Mouse (Mus musculus): ENCODE results near the gene Igf2bp1. TPM values are rescaled to one million over a fixed set of nuclear protein-coding genes. Genes with fewer than 3 reads are reported as not detected.

Igf2bp1 gene
- total and polyA plus RNA-seq, 3 experiments, result 49.1 to 113 (median 52.6) TPM

DNA sequence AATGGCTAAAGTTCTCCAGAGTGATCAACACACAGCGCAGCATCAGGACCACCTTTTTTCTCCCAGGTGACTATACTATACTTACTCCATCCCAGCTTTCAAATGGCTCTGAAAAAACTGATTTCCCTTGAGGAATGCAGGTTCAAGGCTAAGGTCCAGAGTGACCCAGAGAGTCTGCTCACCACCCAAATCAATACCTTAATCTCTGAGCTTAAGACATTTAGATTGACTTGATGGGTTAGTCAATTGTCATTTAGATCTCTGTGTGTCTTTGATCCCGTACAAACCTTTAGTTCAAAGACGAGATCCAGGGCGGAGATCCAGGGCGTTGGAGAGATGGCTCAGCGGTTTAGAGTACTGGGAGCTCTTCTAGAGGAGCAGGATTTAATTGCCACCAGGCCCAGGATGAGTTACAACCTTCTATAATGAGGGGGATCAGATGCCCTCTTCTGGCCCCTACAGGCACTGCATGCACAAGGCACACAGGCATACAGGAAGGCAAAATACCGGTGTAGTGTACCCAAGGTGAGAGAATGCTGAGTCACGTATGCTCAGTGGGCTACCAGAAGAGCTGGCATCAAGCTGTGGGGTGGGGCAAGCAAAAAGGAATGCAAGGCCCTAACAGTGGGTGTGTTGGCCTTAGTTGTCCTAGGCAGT, 24.9 kb downstream of the Igf2bp1 start:
- Histone ChIP-seq H3K9me3 (replicated peaks) (no peaks in the 10 kb centered on the region), H3K36me3 (replicated peaks) (peaks cover 97% of the 10 kb centered on the region), H3K4me3 (ENCODE audit: low read depth, low read length) (no peak overlapping the region), H3K4me1 (ENCODE audit: insufficient read depth, low read depth, low read length) (peaks cover 67% of the 10 kb centered on the region), H3K27me3 (ENCODE audit: insufficient read depth, low read length) (no peaks in the 10 kb centered on the region)
- DNase-seq (ENCODE audit: low spot score) (peak; percentile 37), ATAC-seq (ENCODE audit: extremely low read depth, insufficient number of reproducible peaks, low FRiP score, poor library complexity, severe bottlenecking) (0 out of 2 replicates have a peak, but pooled peaks have one; percentile 15)
- TF ChIP-seq POLR2AphosphoS5 (IDR thresholded peaks at IDR 0.05; ENCODE audit: insufficient replicate concordance, low read depth, low read length) (no peak), CTCF (IDR thresholded peaks at IDR 0.05; ENCODE audit: low read depth, low read length) (peak; percentile 90)

DNA sequence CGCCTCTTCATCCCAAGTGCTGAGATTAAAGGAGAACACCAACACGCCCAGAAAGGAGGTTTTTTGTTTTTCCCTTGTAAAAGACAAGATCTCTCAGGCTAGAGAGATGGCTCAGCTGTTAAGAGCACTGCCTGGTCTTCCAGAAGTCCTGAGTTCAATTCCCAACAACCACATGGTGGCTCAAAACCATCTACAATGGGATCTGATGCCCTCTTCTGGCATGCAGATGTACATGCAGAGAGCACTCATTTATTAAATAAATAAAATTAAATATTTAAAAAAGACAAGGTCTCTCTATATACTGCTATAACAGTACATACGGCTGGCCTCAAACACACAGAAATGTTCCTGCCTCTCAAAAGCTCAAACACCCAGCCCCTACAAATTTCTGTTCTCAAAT, 27.3 kb downstream of the Igf2bp1 start:
- ATAC-seq (ENCODE audit: extremely low read depth, insufficient number of reproducible peaks, low FRiP score, poor library complexity, severe bottlenecking), result no peak
- DNase-seq (ENCODE audit: low spot score), result no peak
- TF ChIP-seq TAL1 (conservative IDR thresholded peaks at IDR 0.05; ENCODE audit: low read depth, low read length) (no peak), POLR2AphosphoS5 (IDR thresholded peaks at IDR 0.05; ENCODE audit: insufficient replicate concordance, low read depth, low read length) (no peak), CTCF (IDR thresholded peaks at IDR 0.05; ENCODE audit: low read depth, low read length) (no peak), GATA1 (IDR thresholded peaks at IDR 0.05; ENCODE audit: borderline replicate concordance, low read length) (no peak), GATA2 (IDR thresholded peaks at IDR 0.05; ENCODE audit: borderline replicate concordance, low read depth, low read length) (no peak)
- Histone ChIP-seq H3K9me3 (replicated peaks) (no peaks in the 10 kb centered on the region), H3K4me1 (ENCODE audit: insufficient read depth, low read depth, low read length) (peaks cover 48% of the 10 kb centered on the region), H3K36me3 (replicated peaks) (peaks cover 100% of the 10 kb centered on the region), H3K27me3 (ENCODE audit: insufficient read depth, low read length) (no peaks in the 10 kb centered on the region), H3K4me3 (ENCODE audit: low read depth, low read length) (no peak overlapping the region)

- Histone ChIP-seq H3K27me3 (ENCODE audit: insufficient read depth, low read length) (no peaks in the 10 kb centered on the region), H3K4me3 (ENCODE audit: low read depth, low read length) (no peak overlapping the region), H3K4me1 (ENCODE audit: insufficient read depth, low read depth, low read length) (peaks cover 29% of the 10 kb centered on the region), H3K9me3 (replicated peaks) (no peaks in the 10 kb centered on the region), H3K36me3 (replicated peaks) (peaks cover 98% of the 10 kb centered on the region)
- ATAC-seq (ENCODE audit: extremely low read depth, insufficient number of reproducible peaks, low FRiP score, poor library complexity, severe bottlenecking), result no peak
- DNase-seq (ENCODE audit: low spot score), result no peak
- TF ChIP-seq TAL1 (conservative IDR thresholded peaks at IDR 0.05; ENCODE audit: low read depth, low read length) (no peak), CTCF (IDR thresholded peaks at IDR 0.05; ENCODE audit: low read depth, low read length) (no peak), GATA2 (IDR thresholded peaks at IDR 0.05; ENCODE audit: borderline replicate concordance, low read depth, low read length) (no peak), GATA1 (IDR thresholded peaks at IDR 0.05; ENCODE audit: borderline replicate concordance, low read length) (no peak), POLR2AphosphoS5 (IDR thresholded peaks at IDR 0.05; ENCODE audit: insufficient replicate concordance, low read depth, low read length) (no peak)
Measured at GRCm38 (mm10) chr11:95976290-95976689, 29.4 kb downstream of the Igf2bp1 start.

DNA sequence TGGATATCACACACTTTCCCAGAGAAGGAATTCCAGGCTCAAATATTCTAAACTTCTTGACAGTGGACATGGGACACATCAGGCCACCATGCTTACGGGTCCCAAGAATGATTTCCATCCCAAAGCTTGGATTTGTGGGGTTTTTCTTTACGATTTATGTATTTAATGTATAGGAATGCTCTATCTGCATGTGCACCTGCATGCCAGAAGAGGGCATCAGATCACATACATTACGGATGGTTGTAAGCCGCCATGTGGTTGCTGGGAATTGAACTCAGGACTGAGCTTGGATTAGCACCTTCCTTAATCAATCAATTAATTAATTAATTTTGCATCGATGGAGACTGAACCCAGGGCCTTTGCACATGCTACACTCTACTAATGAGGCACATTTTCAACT, 30.0 kb downstream of the Igf2bp1 start:
- no peak for ATAC-seq (ENCODE audit: extremely low read depth, insufficient number of reproducible peaks, low FRiP score, poor library complexity, severe bottlenecking)
- peaks cover 98% of the 10 kb centered on the region for H3K36me3 ChIP-seq (replicated peaks)
- H3K4me1 ChIP-seq (ENCODE audit: insufficient read depth, low read depth, low read length), result peaks cover 23% of the 10 kb centered on the region
- no peaks in the 10 kb centered on the region for H3K9me3 ChIP-seq (replicated peaks)
- no peak overlapping the region for H3K4me3 ChIP-seq (ENCODE audit: low read depth, low read length)
- no peak for DNase-seq (ENCODE audit: low spot score)
- TF ChIP-seq TAL1 (conservative IDR thresholded peaks at IDR 0.05; ENCODE audit: low read depth, low read length), result no peak
- TF ChIP-seq GATA1 (IDR thresholded peaks at IDR 0.05; ENCODE audit: borderline replicate concordance, low read length), result no peak
- TF ChIP-seq GATA2 (IDR thresholded peaks at IDR 0.05; ENCODE audit: borderline replicate concordance, low read depth, low read length), result no peak
- TF ChIP-seq CTCF (IDR thresholded peaks at IDR 0.05; ENCODE audit: low read depth, low read length), result no peak
- TF ChIP-seq POLR2AphosphoS5 (IDR thresholded peaks at IDR 0.05; ENCODE audit: insufficient replicate concordance, low read depth, low read length), result no peak
- no peaks in the 10 kb centered on the region for H3K27me3 ChIP-seq (ENCODE audit: insufficient read depth, low read length)

- H3K9me3 ChIP-seq (replicated peaks), result no peaks in the 10 kb centered on the region
- no peaks in the 10 kb centered on the region for H3K27me3 ChIP-seq (ENCODE audit: insufficient read depth, low read length)
- DNase-seq (ENCODE audit: low spot score), result no peak
- no peak for ATAC-seq (ENCODE audit: extremely low read depth, insufficient number of reproducible peaks, low FRiP score, poor library complexity, severe bottlenecking)
- H3K4me3 ChIP-seq (ENCODE audit: low read depth, low read length), result no peak overlapping the region
- H3K36me3 ChIP-seq (replicated peaks), result peaks cover 99% of the 10 kb centered on the region
- H3K4me1 ChIP-seq (ENCODE audit: insufficient read depth, low read depth, low read length), result peaks cover 7% of the 10 kb centered on the region
- TF ChIP-seq POLR2AphosphoS5 (IDR thresholded peaks at IDR 0.05; ENCODE audit: insufficient replicate concordance, low read depth, low read length) (no peak), GATA2 (IDR thresholded peaks at IDR 0.05; ENCODE audit: borderline replicate concordance, low read depth, low read length) (no peak), TAL1 (conservative IDR thresholded peaks at IDR 0.05; ENCODE audit: low read depth, low read length) (no peak), GATA1 (IDR thresholded peaks at IDR 0.05; ENCODE audit: borderline replicate concordance, low read length) (no peak), CTCF (IDR thresholded peaks at IDR 0.05; ENCODE audit: low read depth, low read length) (no peak)
Measured at GRCm38 (mm10) chr11:95973187-95973586, 32.6 kb downstream of the Igf2bp1 start.

DNA sequence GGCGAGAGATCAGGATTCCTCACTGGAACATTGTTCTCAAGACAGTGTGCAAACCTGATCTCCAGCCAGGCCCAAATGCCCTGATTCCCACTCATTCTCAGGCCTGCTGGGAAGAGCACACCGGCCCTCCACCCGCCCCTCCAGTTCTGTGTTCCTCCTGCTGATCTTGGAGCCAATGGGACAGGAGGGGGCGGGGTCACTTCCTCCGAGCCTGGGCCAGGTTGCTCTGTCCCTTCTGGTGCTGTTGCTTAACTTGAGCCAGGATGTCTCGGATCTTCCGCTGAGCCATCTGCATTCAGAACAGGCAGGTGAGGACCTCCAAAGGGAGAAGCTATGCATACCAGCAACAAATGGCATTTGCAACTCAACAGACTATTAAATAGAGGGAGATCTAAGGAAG, 42.4 kb downstream of the Igf2bp1 start:
- no peak for DNase-seq (ENCODE audit: low spot score)
- H3K4me3 ChIP-seq (ENCODE audit: low read depth, low read length), result no peak overlapping the region
- no peaks in the 10 kb centered on the region for H3K27me3 ChIP-seq (ENCODE audit: insufficient read depth, low read length)
- peaks cover 96% of the 10 kb centered on the region for H3K36me3 ChIP-seq (replicated peaks)
- no peak for ATAC-seq (ENCODE audit: extremely low read depth, insufficient number of reproducible peaks, low FRiP score, poor library complexity, severe bottlenecking)
- H3K4me1 ChIP-seq (ENCODE audit: insufficient read depth, low read depth, low read length), result peaks cover 26% of the 10 kb centered on the region
- H3K9me3 ChIP-seq (replicated peaks), result no peaks in the 10 kb centered on the region
- no peak for TF ChIP-seq GATA2 (IDR thresholded peaks at IDR 0.05; ENCODE audit: borderline replicate concordance, low read depth, low read length)
- TF ChIP-seq TAL1 (conservative IDR thresholded peaks at IDR 0.05; ENCODE audit: low read depth, low read length), result no peak
- no peak for TF ChIP-seq CTCF (IDR thresholded peaks at IDR 0.05; ENCODE audit: low read depth, low read length)
- no peak for TF ChIP-seq POLR2AphosphoS5 (IDR thresholded peaks at IDR 0.05; ENCODE audit: insufficient replicate concordance, low read depth, low read length)
- no peak for TF ChIP-seq GATA1 (IDR thresholded peaks at IDR 0.05; ENCODE audit: borderline replicate concordance, low read length)
